Mouse (Mus musculus) testis, postnatal 10 days (tissue): ENCODE results near the gene Mea1.

Experiments used
- DNase-seq: peaks from one replicate; pipeline ENCODE4 v3.0.0; 2021; ENCODE audit warnings: low spot score

The Mea1 gene

GRCm38 (mm10) chr17:46678416-46678815, at the start of gene Mea1:
TSS of gene Mea1 (plus strand) at chr17:46678793.
- no peak for DNase-seq

GRCm38 (mm10) chr17:46629685-46630441, 48.7 kb upstream of the Mea1 start:
- DNase-seq, result peak; percentile 75

- peak; percentile 73 for DNase-seq
These were observed 41.6 kb upstream of the Mea1 start for GRCm38 (mm10) chr17:46636831-46637523.

- DNase-seq, result no peak
These were observed 38.7 kb upstream of the Mea1 start for GRCm38 (mm10) chr17:46639929-46640328.

- DNase-seq, result no peak
These were observed 36.5 kb upstream of the Mea1 start for GRCm38 (mm10) chr17:46642060-46642459.

GRCm38 (mm10) chr17:46644152-46644805, 34.3 kb upstream of the Mea1 start:
- DNase-seq, result peak; percentile 43

- DNase-seq, result peak; percentile 82
These were observed 33.6 kb upstream of the Mea1 start for GRCm38 (mm10) chr17:46644916-46645475.

GRCm38 (mm10) chr17:46645561-46646321, 32.9 kb upstream of the Mea1 start, which contains the start of the genes Klc4 and Mrpl2:
TSS of gene Klc4 (minus strand) at chr17:46646022.
TSS of gene Mrpl2 (plus strand) at chr17:46646229.
- peak; percentile 99 for DNase-seq

GRCm38 (mm10) chr17:46646322-46646662, 32.3 kb upstream of the Mea1 start:
- no peak for DNase-seq

- peak; percentile 45 for DNase-seq
These were observed 31.3 kb upstream of the Mea1 start for GRCm38 (mm10) chr17:46647279-46647678.

- no peak for DNase-seq
These were observed 30.2 kb upstream of the Mea1 start for GRCm38 (mm10) chr17:46648436-46648835.

- DNase-seq, result no peak
These were observed 28.8 kb upstream of the Mea1 start for GRCm38 (mm10) chr17:46649811-46650210.

GRCm38 (mm10) chr17:46650232-46651031, 28.2 kb upstream of the Mea1 start, which contains the start of gene Cul7:
TSS of gene Cul7 (plus strand) at chr17:46650337.
- DNase-seq, result peak; percentile 92

GRCm38 (mm10) chr17:46651292-46651691, 27.3 kb upstream of the Mea1 start:
- DNase-seq, result no peak

- DNase-seq, result no peak
These were observed 26.6 kb upstream of the Mea1 start for GRCm38 (mm10) chr17:46651755-46652547.

- no peak for DNase-seq
These were observed 22.5 kb upstream of the Mea1 start for GRCm38 (mm10) chr17:46656054-46656453.

GRCm38 (mm10) chr17:46661351-46661750, 17.2 kb upstream of the Mea1 start:
- no peak for DNase-seq

- DNase-seq, result no peak
These were observed 16.6 kb upstream of the Mea1 start for GRCm38 (mm10) chr17:46661981-46662380.

- no peak for DNase-seq
These were observed 15.9 kb upstream of the Mea1 start for GRCm38 (mm10) chr17:46662730-46663129.

- DNase-seq, result peak; percentile 44
These were observed 10.9 kb upstream of the Mea1 start for GRCm38 (mm10) chr17:46667712-46668111.
